11 mouse cellular contexts compared by ENCODE assay signal in genomic region chr9:110052951-110053304, GRCm38 (mm10).
DNase-seq lines count a peak whose midpoint lies in the region; ATAC-seq lines count a peak whose summit lies in the region.
"Had no signal": no experiment of that assay in that cellular context is flagged by ENCODE, and none has a peak within 500 bp of the region (broad histone marks: within the 10 kb centered on the region; RNA-seq: fewer than 3 reads in every experiment).

No protein-coding gene starts in this region.

- no peaks in the 10 kb centered on the region for H3K9me3 ChIP-seq in heart, embryonic 14.5 days (ENCODE audit: control insufficient read depth, low read length)
- H3K9me3 ChIP-seq in forebrain, embryonic 10.5 days = no peaks in the 10 kb centered on the region
- no peaks in the 10 kb centered on the region for H3K9me3 ChIP-seq in hindbrain, embryonic 10.5 days
- H3K9me3 ChIP-seq: megakaryocyte, embryonic 14.5 days had no signal

- peak overlapping the region; percentile 17; the same call in 1 of the 2 replicates for H3K4me2 ChIP-seq in heart, embryonic 14.5 days (ENCODE audit: low read length)
- H3K4me2 ChIP-seq: liver, embryonic 11.5 days had no signal

- 60% methylated on average over 4 of the region's 4 CpGs for WGBS in heart, embryonic 14.5 days
- 55% methylated on average over 4 of the region's 4 CpGs for WGBS in forebrain, embryonic 10.5 days
- 46% methylated on average over 4 of the region's 4 CpGs for WGBS in hindbrain, embryonic 10.5 days

- H3K36me3 ChIP-seq in heart, embryonic 14.5 days (ENCODE audit: control insufficient read depth, insufficient read depth, low read length) = peaks cover 9% of the 10 kb centered on the region; the same call in 1 of the 2 replicates
- no peaks in the 10 kb centered on the region for H3K36me3 ChIP-seq in forebrain, embryonic 10.5 days (replicated peaks)
- peaks cover 5% of the 10 kb centered on the region; the same call in 1 of the 2 replicates for H3K36me3 ChIP-seq in hindbrain, embryonic 10.5 days

- ATAC-seq in heart, embryonic 14.5 days (ENCODE audit: insufficient number of reproducible peaks, insufficient read depth, low FRiP score, low read depth) = no peak
- ATAC-seq in erythroid progenitor cell, adult 5-6 weeks (replicated peaks; ENCODE audit: low FRiP score, poor library complexity, severe bottlenecking) = no peak

- 0 out of 2 replicates have a peak overlapping the region, but pooled peaks have one; percentile 12 for H3K9ac ChIP-seq in heart, embryonic 14.5 days (ENCODE audit: low read length)

- H3K27me3 ChIP-seq in heart, embryonic 14.5 days (ENCODE audit: control insufficient read depth, insufficient read depth, low read length) = no peaks in the 10 kb centered on the region
- no peaks in the 10 kb centered on the region for H3K27me3 ChIP-seq in forebrain, embryonic 10.5 days (ENCODE audit: poor library complexity, severe bottlenecking)
- no peaks in the 10 kb centered on the region for H3K27me3 ChIP-seq in hindbrain, embryonic 10.5 days (ENCODE audit: insufficient read depth, poor library complexity, severe bottlenecking)

- peaks cover 21 to 38% of the 10 kb centered on the region in 2 experiments for H3K4me1 ChIP-seq in heart, embryonic 14.5 days (ENCODE audit: control insufficient read depth in 2 of 2, insufficient read depth in 2 of 2, low read length in 2 of 2)
- peaks cover 63% of the 10 kb centered on the region for H3K4me1 ChIP-seq in forebrain, embryonic 10.5 days
- H3K4me1 ChIP-seq in hindbrain, embryonic 10.5 days (replicated peaks) = peaks cover 67% of the 10 kb centered on the region
- H3K4me1 ChIP-seq: megakaryocyte, embryonic 14.5 days had no signal

- peak overlapping the region; percentile 58 to 79 for H3K27ac ChIP-seq in heart, embryonic 14.5 days (replicated peaks in 1 of 2; ENCODE audit: control insufficient read depth in 1 of 2, insufficient read depth in 1 of 2, low read depth in 2 of 2, low read length in 2 of 2)
- peak overlapping the region; percentile 79 for H3K27ac ChIP-seq in forebrain, embryonic 10.5 days
- peak overlapping the region; percentile 88 for H3K27ac ChIP-seq in hindbrain, embryonic 10.5 days

- no peak for DNase-seq in heart, postnatal 4 days
- no peak for DNase-seq in forebrain, embryonic 10.5 days (ENCODE audit: extremely low spot score, low spot score)
- peak; percentile 21 for DNase-seq in hindbrain, embryonic 10.5 days (ENCODE audit: low spot score)
- peak; percentile 42 for DNase-seq in neural tube, embryonic 10.5 days (ENCODE audit: extremely low spot score, low spot score)
- DNase-seq in right cerebral cortex, postnatal 14 days = no peak
- DNase-seq in urinary bladder, adult 2 months (ENCODE audit: low spot score) = no peak
- DNase-seq: adrenal gland, postnatal 10 days had no signal

- H3K4me3 ChIP-seq in heart, embryonic 14.5 days (ENCODE audit: control insufficient read depth in 1 of 2, insufficient read depth in 1 of 2, low read depth in 1 of 2, low read length in 2 of 2) = no peak overlapping the region
- H3K4me3 ChIP-seq in forebrain, embryonic 10.5 days = peak overlapping the region; percentile 36; the same call in 1 of the 2 replicates
- H3K4me3 ChIP-seq in hindbrain, embryonic 10.5 days = peak overlapping the region; percentile 53
- H3K4me3 ChIP-seq: megakaryocyte, embryonic 14.5 days had no signal

Comparison
In these comparisons a context has a peak if more than half of its experiments do, and no peak if none do; other contexts are left out.
1. H3K4me3 ChIP-seq: peak in forebrain, embryonic 10.5 days (single experiment) and hindbrain, embryonic 10.5 days (single experiment); none in heart, embryonic 14.5 days (0 of 2).
2. DNase-seq: peak in hindbrain, embryonic 10.5 days (single experiment) and neural tube, embryonic 10.5 days (single experiment); none in heart, postnatal 4 days (single experiment), forebrain, embryonic 10.5 days (single experiment), right cerebral cortex, postnatal 14 days (single experiment) and urinary bladder, adult 2 months (single experiment).
3. Peak in every context shown above with its lines, with median percentiles within 50 percentile points of each other: H3K27ac ChIP-seq.